Mouse (Mus musculus) T-helper 1 cell (primary cell): ENCODE measurements at regions not wholly inside any gene's neighbourhood (a gene's known extent, or its start where the extent isn't known, plus 50 kb on each side); places are given as distances from the start of the nearest gene placed in this dataset.

ENCODE experiments used
- in situ Hi-C: fragments of 300-600 bp; cut with MboI, MseI; formaldehyde crosslinking; loops from one replicate; pipeline ENCODE4 v1.15.1; 2025; ENCODE audit warnings: high pct_unique_total_duplicates

- in situ Hi-C loops, result no loop called here
Observed at GRCm38 (mm10) chr10:109486917-109487604, 476.3 kb upstream of the Syt1 start.

DNA sequence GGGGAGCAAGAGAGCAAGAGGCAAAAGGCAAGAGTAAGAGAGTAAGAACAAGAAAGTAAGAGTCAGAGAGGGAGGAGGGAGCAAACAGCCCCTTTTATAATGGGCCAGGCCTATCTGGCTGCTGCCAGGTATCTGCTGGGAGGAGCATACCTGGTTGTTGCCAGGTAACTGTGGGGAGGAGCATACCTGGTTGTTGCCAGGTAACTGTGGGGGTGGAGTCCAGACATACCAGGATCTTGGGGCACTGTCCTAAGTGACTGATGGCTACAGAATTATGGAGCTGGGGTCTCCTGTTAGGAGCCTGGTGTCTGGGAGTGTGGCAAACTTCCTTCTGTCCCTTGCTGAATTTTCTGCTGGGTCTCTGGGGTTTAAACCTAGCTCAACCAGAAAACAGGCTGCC, 469.8 kb upstream of the Syt1 start:
- in situ Hi-C loops, result no loop called here

DNA sequence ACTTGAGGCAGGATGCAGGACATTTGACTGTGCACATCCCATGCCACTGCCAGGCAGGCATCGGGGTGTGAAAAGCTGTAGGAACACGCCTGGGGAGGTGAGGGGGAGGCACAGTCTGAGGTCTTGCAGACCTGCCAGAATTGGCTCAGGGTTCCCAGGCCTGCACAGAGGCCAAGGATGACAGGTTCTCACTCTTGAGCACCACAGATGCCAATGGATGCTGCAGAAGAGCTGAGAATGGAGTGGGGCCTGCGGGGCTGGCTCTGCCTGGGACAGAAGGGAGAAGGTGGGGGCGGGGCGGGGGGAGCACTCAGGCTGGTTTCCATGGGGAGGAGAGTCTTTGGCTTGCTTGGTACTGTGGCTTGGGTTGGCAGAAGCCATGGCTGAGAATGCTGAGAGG, 469.2 kb upstream of the Syt1 start:
- in situ Hi-C loops, result no loop called here

DNA sequence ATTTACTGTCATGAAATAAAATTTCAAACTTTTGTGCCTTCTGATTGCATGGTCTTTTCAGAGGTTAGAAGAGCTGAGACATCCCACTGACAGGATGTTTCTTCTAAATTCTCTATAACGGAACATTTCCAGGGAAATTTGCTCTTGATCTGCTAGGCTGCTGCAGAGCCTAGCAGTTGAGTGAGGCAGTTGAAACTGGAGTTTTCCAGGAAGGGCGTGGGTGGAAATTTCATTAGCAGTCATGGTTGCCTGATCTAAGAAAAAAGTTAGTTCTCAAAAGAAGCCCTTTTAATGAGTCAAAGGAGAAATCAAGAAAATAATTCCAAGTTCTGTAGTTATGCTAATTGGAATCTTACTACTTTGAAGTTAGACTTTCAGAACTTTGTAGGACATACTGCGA, 455.7 kb upstream of the Syt1 start:
- in situ Hi-C loops, result no loop called here

- in situ Hi-C loops, result no loop called here
Observed at GRCm38 (mm10) chr10:109431112-109431511, 420.3 kb upstream of the Syt1 start.

GRCm38 (mm10) chr10:109427878-109428277, 417.1 kb upstream of the Syt1 start:
- in situ Hi-C loops, result no loop called here

- in situ Hi-C loops, result no loop called here
Observed at GRCm38 (mm10) chr10:109407011-109407410, 396.2 kb upstream of the Syt1 start.

GRCm38 (mm10) chr10:109405116-109405685, 394.4 kb upstream of the Syt1 start:
- in situ Hi-C loops, result no loop called here

GRCm38 (mm10) chr10:109383758-109384157, 373.0 kb upstream of the Syt1 start:
- in situ Hi-C loops, result no loop called here

DNA sequence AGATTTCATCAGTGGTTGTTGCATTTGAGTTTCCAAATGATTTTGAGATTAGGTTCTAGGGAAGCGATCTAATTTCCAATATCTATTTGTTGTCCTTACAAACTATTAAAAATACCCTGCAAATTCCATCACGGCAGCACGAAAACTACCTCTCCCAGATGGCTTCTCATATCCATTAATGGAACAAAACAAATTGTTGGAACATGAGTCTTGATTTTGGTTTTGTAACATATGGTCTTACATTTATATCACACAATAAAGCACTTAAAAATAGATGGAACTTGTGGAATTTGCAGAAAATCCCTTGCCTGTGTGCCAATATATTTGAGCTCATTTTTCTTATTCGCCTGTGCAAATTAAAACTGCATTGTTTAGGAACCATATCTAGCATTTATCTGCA, 368.1 kb upstream of the Syt1 start:
- in situ Hi-C loops, result no loop called here

DNA sequence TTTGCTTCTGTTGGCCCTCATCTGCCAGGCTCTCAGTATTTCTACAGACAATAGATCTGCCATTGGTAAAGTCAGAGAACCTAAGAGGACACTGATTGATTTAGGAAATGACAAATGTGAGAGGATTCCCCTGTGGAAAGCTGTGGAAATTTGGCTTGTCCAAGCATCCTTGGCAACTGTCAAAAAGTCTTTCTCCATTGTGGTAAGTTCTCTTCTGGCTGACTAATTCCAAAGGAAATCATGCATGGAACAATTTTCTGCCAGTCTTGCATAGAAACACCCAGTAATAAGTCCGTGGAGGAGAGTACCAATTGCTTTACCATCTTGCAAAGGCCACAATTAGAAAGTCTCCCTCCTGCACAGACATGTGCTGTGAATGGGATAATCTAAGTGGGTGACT, 349.4 kb upstream of the Syt1 start:
- in situ Hi-C loops, result loop anchor here (10.0 kb wide), 1 partner anchor 1465 kb away; no protein-coding TSS in a partner anchor

DNA sequence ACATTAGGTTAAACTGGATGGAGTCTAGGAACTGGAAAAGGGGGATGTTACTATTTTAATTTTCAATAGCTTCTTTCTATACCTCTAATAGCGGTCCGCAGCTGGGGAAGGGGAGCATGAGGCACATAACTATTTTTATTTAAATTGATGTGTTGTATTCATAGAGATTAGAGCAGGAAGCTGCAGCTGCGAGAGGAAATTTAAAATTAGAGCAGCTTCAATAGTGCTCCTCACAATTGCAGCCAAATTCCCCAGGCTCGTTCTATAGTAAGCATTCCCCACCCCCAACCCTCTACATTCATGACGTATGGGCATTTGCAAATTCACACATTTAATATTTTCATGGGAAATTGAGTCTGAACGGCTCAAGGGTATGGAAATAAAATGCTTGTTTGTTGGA, 348.0 kb upstream of the Syt1 start:
- in situ Hi-C loops, result no loop called here

GRCm38 (mm10) chr10:109332846-109333386, 322.1 kb upstream of the Syt1 start:
- in situ Hi-C loops, result no loop called here

DNA sequence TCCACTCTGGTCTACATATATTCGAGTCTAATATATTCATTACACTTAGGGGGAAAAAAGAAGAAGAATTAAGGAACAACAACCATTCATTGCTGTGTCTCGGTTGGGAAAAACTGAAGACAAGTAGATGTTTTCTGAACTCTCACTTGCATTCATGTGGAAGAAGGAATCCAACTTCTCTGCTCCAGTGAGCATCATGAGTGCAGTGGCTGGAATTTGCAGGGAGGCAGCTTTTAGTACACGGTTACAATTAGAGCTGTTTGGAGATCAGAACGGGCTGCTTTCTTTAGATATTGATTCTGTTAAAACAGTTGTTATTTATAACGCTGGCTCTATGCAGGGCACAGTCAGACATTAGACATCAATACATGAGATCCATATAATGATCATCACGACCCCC, 298.5 kb upstream of the Syt1 start:
- in situ Hi-C loops, result loop anchor here (5.0 kb wide), 1 partner anchor 47 kb away; no protein-coding TSS in a partner anchor

DNA sequence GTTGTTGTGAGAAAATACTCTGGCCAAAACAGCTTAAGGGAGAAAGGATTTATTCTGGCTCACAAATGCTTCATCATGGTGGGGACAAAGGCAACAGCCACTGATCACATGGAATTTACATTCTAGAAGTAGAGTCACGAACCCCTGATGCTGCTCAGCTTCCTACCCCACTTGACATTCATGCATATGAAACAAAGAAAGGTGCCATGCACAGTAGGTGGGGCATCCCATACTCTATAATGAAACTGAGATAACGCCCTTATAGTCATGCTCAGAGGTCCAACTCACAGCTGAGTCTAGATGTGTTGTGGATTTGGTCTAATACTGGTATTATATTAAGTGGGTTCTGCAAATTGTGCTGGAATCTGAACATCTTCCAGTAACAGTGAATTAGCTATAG, 289.4 kb upstream of the Syt1 start:
- in situ Hi-C loops, result no loop called here

DNA sequence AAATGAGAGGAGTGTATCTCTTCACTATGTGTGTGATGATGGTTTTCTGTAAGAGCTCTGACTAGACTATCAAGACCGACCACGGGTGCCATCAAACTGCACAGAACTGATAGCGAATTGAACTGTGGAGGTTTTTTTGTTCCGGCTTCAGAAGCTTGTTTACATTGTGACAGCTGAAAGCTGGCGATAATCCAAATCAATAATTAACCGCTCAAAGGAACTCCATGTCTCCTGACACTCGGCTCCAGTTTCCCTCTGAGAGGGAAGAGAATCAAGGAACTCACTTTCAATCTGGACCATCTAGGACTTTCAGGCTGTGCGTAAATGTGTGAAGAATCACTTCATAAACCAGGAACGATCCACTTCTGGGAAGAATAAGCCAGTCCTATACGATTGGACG, 289.0 kb upstream of the Syt1 start:
- in situ Hi-C loops, result no loop called here

- in situ Hi-C loops, result no loop called here
Observed at GRCm38 (mm10) chr10:109283348-109283747, 272.6 kb upstream of the Syt1 start.

DNA sequence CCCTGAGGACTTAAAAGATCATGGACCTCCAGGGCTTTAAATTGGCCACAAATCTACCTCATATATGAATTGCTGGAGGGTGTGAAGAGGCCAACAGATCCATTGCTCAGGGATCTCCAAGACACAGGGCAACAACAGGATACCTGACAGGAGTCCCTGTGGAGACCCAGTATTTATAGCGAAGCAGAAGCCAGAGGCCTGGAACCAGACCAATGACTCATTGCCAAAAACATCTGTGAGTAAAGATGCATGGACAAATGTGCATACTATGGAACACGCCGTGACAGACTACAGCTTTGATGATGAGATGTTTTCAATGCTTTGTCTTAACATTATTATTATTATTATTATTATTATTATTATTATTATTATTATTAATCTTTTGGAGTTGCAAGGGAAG, 239.0 kb upstream of the Syt1 start:
- in situ Hi-C loops, result no loop called here

DNA sequence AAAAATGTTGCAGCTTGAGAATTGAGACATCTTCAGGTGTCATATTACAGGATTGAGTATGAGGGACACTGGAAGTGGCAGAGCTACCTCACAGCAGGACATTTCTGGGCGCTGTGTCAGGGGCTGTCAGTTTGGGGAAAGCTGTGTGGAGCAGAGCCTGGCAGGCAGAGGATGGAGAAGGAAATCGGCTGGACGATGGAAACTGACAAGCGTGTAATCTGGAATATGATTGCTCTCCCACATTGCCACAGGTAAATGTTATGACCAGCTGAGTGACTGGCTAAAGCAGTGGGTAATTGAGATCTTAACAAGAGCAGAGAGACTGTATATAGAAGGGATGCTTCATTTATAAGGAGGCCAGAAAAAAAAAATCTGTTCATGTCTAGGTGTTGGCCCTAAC, 235.5 kb upstream of the Syt1 start:
- in situ Hi-C loops, result no loop called here

DNA sequence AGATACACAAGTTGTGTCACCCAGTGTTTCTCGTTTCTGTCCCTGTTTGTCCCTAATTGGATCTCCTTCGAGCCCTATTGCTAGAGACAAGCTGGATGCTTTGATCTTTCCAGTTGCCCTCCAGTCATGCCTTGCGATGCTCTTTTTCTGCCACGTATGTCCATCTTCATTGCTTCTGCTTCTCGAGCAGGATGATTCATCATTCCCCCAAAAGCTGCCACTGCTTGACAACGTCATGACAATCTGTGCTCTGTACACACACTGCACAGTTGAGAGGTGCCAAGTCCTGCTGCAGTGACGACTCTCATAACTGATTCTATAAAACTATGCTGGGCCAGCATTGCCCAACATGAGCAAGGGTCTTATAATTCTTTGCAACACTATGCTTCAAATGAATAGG, 226.2 kb upstream of the Syt1 start:
- in situ Hi-C loops, result no loop called here

- in situ Hi-C loops, result no loop called here
Observed at GRCm38 (mm10) chr10:109226989-109227388, 216.2 kb upstream of the Syt1 start.

DNA sequence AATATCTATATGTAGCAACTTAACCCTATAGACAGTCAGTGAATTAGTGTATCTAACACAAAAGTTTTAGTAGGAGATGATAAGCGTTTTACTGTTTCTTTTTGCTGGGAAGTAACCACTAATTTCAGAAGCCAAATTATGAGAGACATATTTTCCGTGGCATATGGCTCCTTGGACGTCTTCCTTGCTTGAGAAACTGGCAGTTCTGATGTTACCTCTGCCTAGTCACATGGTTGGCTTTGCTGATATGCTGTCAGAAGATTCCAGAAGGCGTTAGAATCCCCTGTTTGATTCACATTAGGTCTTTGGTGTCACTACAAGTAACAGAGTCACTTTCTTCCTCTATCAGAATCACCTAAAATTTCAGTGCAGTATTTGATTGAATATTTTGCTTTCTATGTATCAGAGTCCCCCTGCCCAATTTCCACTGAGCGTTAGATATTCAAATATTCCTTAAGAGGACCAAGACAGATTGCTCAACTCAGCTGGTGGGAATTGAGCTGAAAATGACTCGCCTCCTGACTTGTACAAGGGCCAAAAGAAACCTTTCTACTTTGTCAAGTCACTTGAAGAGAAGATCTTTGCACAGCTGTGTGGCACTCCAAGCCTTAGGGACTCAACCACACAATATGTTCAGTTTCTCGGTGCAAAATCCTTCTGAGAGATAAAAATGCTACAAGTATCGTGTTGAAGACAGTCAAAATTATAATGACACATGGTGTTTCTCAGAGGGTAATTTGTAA, 178.2 kb upstream of the Syt1 start:
- in situ Hi-C loops, result no loop called here

- in situ Hi-C loops, result no loop called here
Observed at GRCm38 (mm10) chr10:109188252-109188651, 177.5 kb upstream of the Syt1 start.
